Mouse (Mus musculus) heart, adult 2 months (tissue): Measurements from ENCODE around the gene Slc22a3.

ENCODE experiments used
- CTCF ChIP-seq: fragments of 200-600 bp; IDR thresholded peaks from 2 replicates; pipeline ENCODE4 v1.8.1; 2022; ENCODE audit warnings: antibody characterized with exemption, mild to moderate bottlenecking, moderate library complexity
- EP300 ChIP-seq: fragments of 200-500 bp; IDR thresholded peaks from 2 replicates; pipeline ENCODE4 v1.6.1; 2011; ENCODE audit warnings: low read depth, low read length, control low read depth; ENCODE audit not compliant: insufficient read depth
- POLR2A ChIP-seq: fragments of 200-500 bp; IDR thresholded peaks from 2 replicates; pipeline ENCODE4 v1.6.1; 2011; ENCODE audit warnings: mild to moderate bottlenecking, low read depth, low read length, control low read depth; ENCODE audit not compliant: insufficient read depth

DNA sequence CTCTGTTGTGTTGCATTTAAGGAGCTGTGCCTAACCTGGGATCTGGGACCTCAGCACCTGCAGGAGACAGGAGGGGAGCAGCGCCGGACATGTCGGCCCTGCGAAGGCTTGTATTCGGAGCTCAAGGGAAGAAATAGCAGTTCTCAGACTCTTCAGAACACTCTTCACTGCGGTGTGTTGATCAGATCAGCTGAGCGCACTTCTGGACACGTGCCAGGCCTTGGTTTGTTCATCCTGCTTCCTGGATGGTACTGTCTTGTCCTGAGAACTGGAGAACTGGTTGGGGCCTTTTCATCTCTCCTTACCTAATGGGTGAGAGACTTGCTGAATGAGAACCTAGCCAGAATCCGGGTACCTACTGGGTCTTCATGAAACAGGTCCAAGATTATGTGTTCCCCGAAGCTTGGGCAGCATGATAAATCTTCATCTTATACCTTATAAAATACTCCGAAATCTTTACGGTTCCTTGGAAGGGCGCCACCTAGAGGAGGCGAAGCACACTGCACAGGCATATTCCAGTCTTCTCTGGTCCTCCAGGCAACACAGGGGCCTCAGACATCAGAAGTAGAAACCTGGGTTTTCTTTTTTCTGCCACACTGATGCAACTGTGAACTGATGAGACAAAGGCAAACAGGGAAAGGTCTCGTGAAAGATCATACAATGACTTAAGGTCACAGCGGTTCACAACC lies 86.5 kb downstream of the Slc22a3 start:
- TF ChIP-seq EP300, result no peak
- TF ChIP-seq POLR2A, result no peak
- peak; percentile 72 for TF ChIP-seq CTCF
